Mouse (Mus musculus) hindbrain, embryonic 11.5 days (tissue): ENCODE data around the gene Micu1. TPM values are rescaled to one million over a fixed set of nuclear protein-coding genes. Genes with fewer than 3 reads are reported as not detected.
A peak's percentile ranks its signal among the peaks of the same experiment; 100 is the strongest.
"Not testable (repeated sequence)": the region's sequence is repeated elsewhere in the genome, so short reads cannot be mapped to it uniquely, and the experiment has no call there.

ENCODE experiments used
- ATAC-seq: fragments of 200-750 bp; cut with Nextera tagmentation; 2 replicates; pipeline ENCODE4 v1.8.0; 2017; ENCODE audit warnings: mild to moderate bottlenecking, moderate TSS enrichment, moderate library complexity; ENCODE audit not compliant: low FRiP score
- DNase-seq: peaks from one replicate; pipeline ENCODE4 v3.0.0-alpha.2; 2015; ENCODE audit warnings: low spot score
- H3K27ac ChIP-seq: fragments of 300-500 bp; sonication (generic); 2 replicates; pipeline ENCODE4 v1.5.1; 2014; ENCODE audit warnings: mild to moderate bottlenecking, low read depth, low read length
- H3K27me3 ChIP-seq: fragments of 300-500 bp; sonication (generic); 2 replicates; pipeline ENCODE4 v1.6.1; 2014; ENCODE audit warnings: mild to moderate bottlenecking, low read length, moderate library complexity, mixed read lengths; ENCODE audit not compliant: control insufficient read depth, insufficient read depth
- H3K36me3 ChIP-seq: fragments of 300-500 bp; sonication (generic); 2 replicates; pipeline ENCODE4 v1.6.1; 2014; ENCODE audit warnings: mild to moderate bottlenecking, low read length, moderate library complexity, mixed read lengths; ENCODE audit not compliant: control insufficient read depth, insufficient read depth
- H3K4me1 ChIP-seq: fragments of 300-500 bp; sonication (generic); replicated peaks from 2 replicates; pipeline ENCODE4 v1.6.1; 2014; ENCODE audit warnings: low read length, mixed read lengths; ENCODE audit not compliant: control insufficient read depth, insufficient read depth
- H3K4me2 ChIP-seq: fragments of 300-500 bp; sonication (generic); replicated peaks from 2 replicates; pipeline ENCODE4 v1.6.1; 2014; ENCODE audit warnings: mild to moderate bottlenecking, low read depth, low read length
- H3K4me3 ChIP-seq: fragments of 300-500 bp; sonication (generic); 2 replicates; pipeline ENCODE4 v1.5.1; 2014; ENCODE audit warnings: low read depth, low read length
- H3K9ac ChIP-seq: fragments of 300-500 bp; sonication (generic); 2 replicates; pipeline ENCODE4 v1.6.1; 2014; ENCODE audit warnings: low read depth, low read length
- H3K9me3 ChIP-seq: fragments of 300-500 bp; sonication (generic); 2 replicates; pipeline ENCODE4 v1.6.1; 2016; ENCODE audit warnings: low read length; ENCODE audit not compliant: control insufficient read depth
- WGBS: fragments of 180-500 bp; shearing (Covaris S2); extraction: QIAGEN DNeasy Blood & Tissue Kit; methylation state at CpG from one replicate; pipeline ENCODE4 v1.1.7; 2014; 5-methylcytosine and 5-hydroxymethylcytosine counted together
- polyA plus RNA-seq: library from polyadenylated mRNA; unstranded; fragments of >200 nt; fragmentation: Nextera tagmentation; extraction: Ambion mirVana; gene quantifications from 2 replicates; pipeline ENCODE4 v1.2.1, GENCODE M21; 2014

The Micu1 gene
- polyA plus RNA-seq, 1 experiment from 2014 or later = 69.0 TPM

GRCm38 (mm10) chr10:59864884-59865726 lies 162.8 kb downstream of the Micu1 start:
- ATAC-seq (peak; percentile 74), DNase-seq (peak; percentile 92)
- H3K27ac ChIP-seq = no peak overlapping the region
- WGBS = 30% methylated on average over 13 of the region's 13 CpGs
- no peaks in the 10 kb centered on the region for H3K36me3 ChIP-seq
- no peaks in the 10 kb centered on the region for H3K9me3 ChIP-seq
- H3K4me2 ChIP-seq = no peak overlapping the region
- peaks cover 8% of the 10 kb centered on the region; the same call in 1 of the 2 replicates for H3K4me1 ChIP-seq
- H3K27me3 ChIP-seq = no peaks in the 10 kb centered on the region
- H3K4me3 ChIP-seq = no peak overlapping the region
- no peak overlapping the region for H3K9ac ChIP-seq

- 49% methylated on average over 11 of the region's 11 CpGs for WGBS
- Histone ChIP-seq H3K9ac (no peak overlapping the region), H3K4me2 (no peak overlapping the region), H3K27ac (no peak overlapping the region), H3K9me3 (no peaks in the 10 kb centered on the region), H3K4me1 (peaks cover 8% of the 10 kb centered on the region; the same call in 1 of the 2 replicates), H3K4me3 (no peak overlapping the region), H3K36me3 (no peaks in the 10 kb centered on the region), H3K27me3 (no peaks in the 10 kb centered on the region)
- ATAC-seq = no peak
- no peak for DNase-seq
Measured at GRCm38 (mm10) chr10:59868266-59868665, 166.0 kb downstream of the Micu1 start.

GRCm38 (mm10) chr10:59870038-59870437 lies 167.8 kb downstream of the Micu1 start:
- WGBS = 93% methylated on average over 6 of the region's 6 CpGs
- Histone ChIP-seq H3K4me1 (no peaks in the 10 kb centered on the region), H3K36me3 (no peaks in the 10 kb centered on the region), H3K9me3 (no peaks in the 10 kb centered on the region), H3K27ac (no peak overlapping the region), H3K9ac (no peak overlapping the region), H3K27me3 (no peaks in the 10 kb centered on the region), H3K4me3 (no peak overlapping the region), H3K4me2 (no peak overlapping the region)
- ATAC-seq = no peak
- DNase-seq = no peak

GRCm38 (mm10) chr10:59872651-59873050 lies 170.4 kb downstream of the Micu1 start:
- not testable (repeated sequence) for H3K9me3 ChIP-seq, H3K9ac ChIP-seq, H3K4me2 ChIP-seq, H3K27me3 ChIP-seq, H3K4me1 ChIP-seq, ATAC-seq, H3K4me3 ChIP-seq, DNase-seq, H3K36me3 ChIP-seq, H3K27ac ChIP-seq
- 84% methylated on average over 4 of the region's 4 CpGs for WGBS

- Histone ChIP-seq H3K36me3 (no peaks in the 10 kb centered on the region), H3K27ac (no peak overlapping the region), H3K4me3 (no peak overlapping the region), H3K4me2 (no peak overlapping the region), H3K9me3 (no peaks in the 10 kb centered on the region), H3K9ac (no peak overlapping the region), H3K27me3 (no peaks in the 10 kb centered on the region), H3K4me1 (no peaks in the 10 kb centered on the region)
- DNase-seq (no peak), ATAC-seq (no peak)
- 87% methylated on average over 5 of the region's 5 CpGs for WGBS
Measured at GRCm38 (mm10) chr10:59873206-59873605, 170.9 kb downstream of the Micu1 start.

- no peaks in the 10 kb centered on the region for H3K36me3 ChIP-seq
- DNase-seq = no peak
- ATAC-seq = no peak
- no peak overlapping the region for H3K9ac ChIP-seq
- no peaks in the 10 kb centered on the region for H3K9me3 ChIP-seq
- H3K4me3 ChIP-seq = no peak overlapping the region
- no peak overlapping the region for H3K27ac ChIP-seq
- WGBS = 75% methylated on average over 5 of the region's 5 CpGs
- H3K4me2 ChIP-seq = no peak overlapping the region
- no peaks in the 10 kb centered on the region for H3K27me3 ChIP-seq
- H3K4me1 ChIP-seq = no peaks in the 10 kb centered on the region
Measured at GRCm38 (mm10) chr10:59873613-59874012, 171.3 kb downstream of the Micu1 start.

GRCm38 (mm10) chr10:59875396-59875795 lies 173.1 kb downstream of the Micu1 start:
- H3K27me3 ChIP-seq = no peaks in the 10 kb centered on the region
- H3K4me2 ChIP-seq = no peak overlapping the region
- DNase-seq = no peak
- no peaks in the 10 kb centered on the region for H3K9me3 ChIP-seq
- H3K9ac ChIP-seq = no peak overlapping the region
- peaks cover under 1% of the 10 kb centered on the region; the same call in 1 of the 2 replicates for H3K4me1 ChIP-seq
- H3K27ac ChIP-seq = no peak overlapping the region
- H3K36me3 ChIP-seq = no peaks in the 10 kb centered on the region
- 33% methylated on average over 1 of the region's 1 CpGs for WGBS
- H3K4me3 ChIP-seq = no peak overlapping the region
- no peak for ATAC-seq

GRCm38 (mm10) chr10:59876698-59877097 lies 174.4 kb downstream of the Micu1 start:
- not testable (repeated sequence) for H3K9ac ChIP-seq, DNase-seq, H3K4me1 ChIP-seq, H3K4me3 ChIP-seq, H3K4me2 ChIP-seq, H3K27me3 ChIP-seq, ATAC-seq, H3K9me3 ChIP-seq, H3K36me3 ChIP-seq, H3K27ac ChIP-seq
- 96% methylated on average over 3 of the region's 4 CpGs for WGBS
